Mouse (Mus musculus) spleen, adult 12 weeks (tissue): ENCODE measurements around the gene Grip2.

Source experiments
- DNase-seq: peaks from one replicate; pipeline ENCODE4 v3.0.0; 2022; ENCODE audit warnings: low spot score

Gene Grip2

GRCm38 (mm10) chr6:91728939-91729619 lies 98.0 kb downstream of the Grip2 start:
- no peak for DNase-seq

GRCm38 (mm10) chr6:91727361-91727760 lies 99.7 kb downstream of the Grip2 start:
- no peak for DNase-seq

- no peak for DNase-seq
Measured at GRCm38 (mm10) chr6:91721215-91721701, 105.8 kb downstream of the Grip2 start.

DNA sequence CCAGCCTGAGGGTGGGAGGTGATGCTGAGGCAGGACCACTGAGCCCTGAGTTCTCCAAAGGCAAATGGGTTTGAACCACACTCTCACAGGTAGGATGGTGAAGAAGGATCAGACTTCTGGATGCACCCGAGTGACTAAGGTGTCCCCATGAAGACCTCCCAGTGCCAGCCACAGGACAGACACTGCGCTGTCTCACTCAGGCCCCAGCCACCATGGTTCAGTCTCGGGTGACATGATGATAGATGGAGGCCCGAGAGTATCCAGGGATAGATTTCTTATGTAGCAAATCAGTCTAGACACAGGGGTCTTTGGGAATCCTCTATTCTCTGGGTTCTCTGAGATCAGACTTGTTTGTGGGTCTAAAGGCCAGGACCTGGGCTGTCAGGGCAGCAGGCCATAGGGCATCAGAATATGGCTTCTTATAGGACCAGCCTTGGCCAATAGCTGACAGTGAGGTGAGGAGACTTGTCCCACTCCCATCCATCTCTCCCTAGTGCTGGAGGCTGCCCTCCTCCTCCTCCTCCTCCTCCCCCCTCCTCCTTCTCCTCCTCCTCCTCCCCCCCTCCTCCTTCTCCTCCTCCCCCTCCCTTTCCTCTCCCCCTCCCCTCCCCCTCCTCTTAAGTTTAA lies 106.3 kb downstream of the Grip2 start:
- DNase-seq = no peak

DNA sequence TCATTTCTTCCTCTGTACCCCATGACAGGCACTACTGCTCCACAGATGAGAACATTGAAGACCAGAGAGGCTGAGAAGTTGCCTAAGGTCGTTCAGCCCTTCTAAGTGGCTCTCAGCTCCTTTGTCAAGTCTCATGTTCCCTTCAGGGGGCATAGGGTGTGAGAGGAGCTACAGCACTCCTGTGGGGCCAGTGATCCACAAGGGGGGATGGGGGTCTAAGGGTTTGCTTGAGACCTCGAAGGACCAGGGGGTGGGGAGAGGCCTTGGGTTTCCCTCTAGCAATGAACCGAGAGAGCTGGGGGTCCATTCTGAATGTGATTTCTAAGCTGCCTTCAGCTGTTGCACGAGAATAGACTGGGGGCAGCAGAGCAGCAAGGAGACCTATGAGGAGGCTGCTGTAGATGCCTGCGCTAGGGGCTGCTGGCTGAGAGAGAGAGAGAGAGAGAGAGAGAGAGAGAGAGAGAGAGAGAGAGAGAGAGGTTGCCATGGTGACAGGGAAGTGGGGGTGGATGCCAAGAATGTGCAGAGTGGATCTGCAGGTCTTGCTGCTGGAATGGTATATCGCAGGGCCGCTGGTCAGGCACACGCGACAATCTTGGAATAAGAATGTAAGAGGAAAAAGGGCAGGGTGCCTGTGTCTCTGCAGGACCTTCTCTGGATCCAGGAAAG lies 107.1 kb downstream of the Grip2 start:
- no peak for DNase-seq

DNA sequence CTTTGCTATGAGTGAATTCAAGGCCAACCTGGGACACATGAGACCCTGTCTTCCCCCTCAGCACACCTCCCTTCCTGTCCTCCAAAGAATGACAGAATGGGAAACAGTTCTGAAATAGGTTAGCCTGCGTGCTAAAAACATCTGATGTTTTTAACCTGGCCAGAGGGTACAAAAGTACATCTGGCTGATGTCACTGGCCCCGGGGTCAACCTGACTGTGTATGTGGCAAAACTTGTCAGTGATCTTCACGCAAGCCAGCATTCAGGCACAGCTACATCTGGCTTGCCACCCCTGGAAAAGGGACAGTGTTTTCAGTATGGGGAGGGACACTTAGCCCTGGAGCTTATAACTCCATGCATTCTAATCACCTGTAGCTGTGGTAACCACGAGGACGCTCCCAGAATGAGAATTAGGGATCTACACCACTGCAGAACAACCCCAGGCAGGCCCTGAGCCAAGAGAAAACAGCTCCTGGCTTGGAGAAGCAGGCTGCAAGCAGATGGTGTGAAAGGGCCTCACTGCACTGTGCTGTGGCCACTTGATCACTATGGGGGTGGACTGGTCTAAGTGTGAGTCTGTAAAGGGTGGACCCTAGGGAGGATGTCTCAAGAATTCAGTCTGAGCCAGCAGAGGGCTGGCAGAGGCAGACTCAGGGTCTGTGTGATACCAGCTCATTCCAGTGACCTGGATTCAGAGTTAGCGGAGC lies 107.9 kb downstream of the Grip2 start:
- DNase-seq = no peak

DNA sequence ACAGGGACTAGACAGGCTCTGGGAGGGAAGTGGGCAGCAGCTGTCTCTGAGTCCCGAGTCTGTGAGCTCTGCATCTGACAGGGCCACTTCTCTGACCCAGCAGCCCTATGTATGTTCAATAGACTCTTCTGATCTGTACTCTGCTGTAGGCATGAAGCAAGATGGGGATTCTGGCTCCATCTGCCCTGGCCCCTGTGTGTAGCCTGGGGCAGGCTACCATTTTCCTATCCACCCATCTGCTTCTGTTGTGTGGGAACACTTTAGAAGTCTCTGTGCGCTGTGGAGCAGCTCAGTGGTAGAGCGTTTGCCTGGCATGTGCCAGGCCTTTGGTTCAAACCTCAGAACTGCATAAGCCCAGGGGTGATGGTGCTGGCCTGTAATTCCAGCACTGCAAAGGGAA lies 108.4 kb downstream of the Grip2 start:
- DNase-seq = no peak

DNA sequence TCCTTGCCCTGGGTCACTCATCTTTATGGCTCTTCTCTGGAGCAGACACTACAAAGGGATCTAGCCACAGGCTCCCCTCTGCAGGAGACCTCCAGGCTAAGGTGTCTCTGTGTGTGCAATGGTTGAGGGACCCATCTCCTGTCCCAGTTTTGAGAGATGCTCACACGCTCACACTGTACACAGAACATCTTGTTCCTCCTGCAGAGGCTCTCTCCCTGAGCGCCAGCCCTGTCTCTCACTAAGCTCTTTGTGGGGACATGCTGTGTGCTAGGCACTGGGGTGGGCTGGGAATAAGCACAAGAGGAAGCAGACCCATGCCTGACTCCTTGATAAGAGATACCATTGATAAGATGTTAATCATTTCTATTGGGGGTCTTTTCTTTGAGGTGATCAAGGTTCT lies 109.0 kb downstream of the Grip2 start:
- no peak for DNase-seq

GRCm38 (mm10) chr6:91715988-91716810 lies 110.9 kb downstream of the Grip2 start:
- no peak for DNase-seq

DNA sequence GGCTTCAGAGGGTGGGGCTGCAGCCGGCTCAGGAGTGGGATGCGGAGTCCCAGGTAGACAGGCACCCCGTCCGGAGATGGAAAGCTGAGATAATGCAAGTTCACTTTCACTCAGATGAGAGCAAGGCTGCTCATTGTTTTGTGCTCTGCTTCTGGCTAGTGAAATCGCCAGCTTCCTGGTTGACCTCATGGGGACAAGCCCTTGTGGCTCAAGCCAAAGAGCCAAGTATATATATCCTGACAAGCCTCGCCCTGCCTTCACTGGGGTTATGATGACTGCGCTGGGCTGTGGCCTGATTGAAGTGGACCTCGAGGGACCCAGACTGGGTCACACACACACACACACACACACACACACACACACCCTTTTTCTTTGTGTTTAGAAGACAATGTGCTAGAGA lies 112.0 kb downstream of the Grip2 start:
- DNase-seq = no peak

DNA sequence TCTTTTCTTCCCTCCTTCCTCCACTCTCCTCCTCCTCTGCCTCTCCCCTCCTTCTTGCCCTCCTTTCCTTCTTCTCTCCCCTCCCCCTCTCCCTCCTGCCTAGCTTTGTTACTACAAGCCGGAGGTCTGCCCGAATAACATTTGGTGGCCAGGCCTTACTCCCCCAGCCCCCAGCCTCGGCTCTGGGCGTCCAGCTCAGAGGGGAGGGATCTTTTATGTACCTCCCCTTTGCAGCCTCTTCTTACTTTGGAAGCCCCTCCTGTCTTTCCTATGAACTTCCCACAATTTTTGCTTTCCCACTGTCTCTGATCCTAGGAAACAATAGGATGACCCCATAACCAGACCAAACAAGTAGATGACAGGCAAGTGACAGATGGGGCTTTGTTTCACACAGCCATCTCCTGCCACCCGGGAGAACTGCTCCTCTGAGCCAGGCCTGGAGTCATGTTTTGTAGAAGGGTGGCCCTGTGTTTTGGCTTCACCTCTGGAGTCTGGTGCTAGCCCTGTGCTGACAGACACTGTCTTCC lies 113.6 kb downstream of the Grip2 start:
- DNase-seq = no peak

DNA sequence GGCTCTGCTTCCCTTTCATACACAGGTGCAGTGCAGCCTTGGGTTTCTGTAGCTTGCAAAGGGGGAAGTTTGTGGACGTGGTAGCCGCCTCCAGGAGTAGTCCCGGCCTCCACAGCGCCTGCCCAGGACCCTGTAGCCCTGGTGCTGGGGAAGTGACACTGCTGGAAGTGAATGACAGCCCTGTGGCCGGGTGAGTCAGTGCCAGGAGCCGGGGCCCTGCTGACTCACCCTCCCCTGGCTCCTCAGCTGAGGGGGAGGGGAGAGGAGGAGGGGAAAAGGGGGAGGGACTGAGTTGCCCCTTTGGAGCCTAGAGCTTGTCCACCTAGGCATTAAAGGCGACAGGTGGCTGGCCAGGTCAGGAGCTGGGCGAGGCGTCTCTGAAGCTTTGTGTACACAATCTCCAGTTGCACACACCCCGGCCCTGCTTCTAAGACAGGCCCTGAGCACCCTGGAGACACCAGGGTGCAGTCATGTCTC lies 114.2 kb downstream of the Grip2 start:
- DNase-seq = no peak

DNA sequence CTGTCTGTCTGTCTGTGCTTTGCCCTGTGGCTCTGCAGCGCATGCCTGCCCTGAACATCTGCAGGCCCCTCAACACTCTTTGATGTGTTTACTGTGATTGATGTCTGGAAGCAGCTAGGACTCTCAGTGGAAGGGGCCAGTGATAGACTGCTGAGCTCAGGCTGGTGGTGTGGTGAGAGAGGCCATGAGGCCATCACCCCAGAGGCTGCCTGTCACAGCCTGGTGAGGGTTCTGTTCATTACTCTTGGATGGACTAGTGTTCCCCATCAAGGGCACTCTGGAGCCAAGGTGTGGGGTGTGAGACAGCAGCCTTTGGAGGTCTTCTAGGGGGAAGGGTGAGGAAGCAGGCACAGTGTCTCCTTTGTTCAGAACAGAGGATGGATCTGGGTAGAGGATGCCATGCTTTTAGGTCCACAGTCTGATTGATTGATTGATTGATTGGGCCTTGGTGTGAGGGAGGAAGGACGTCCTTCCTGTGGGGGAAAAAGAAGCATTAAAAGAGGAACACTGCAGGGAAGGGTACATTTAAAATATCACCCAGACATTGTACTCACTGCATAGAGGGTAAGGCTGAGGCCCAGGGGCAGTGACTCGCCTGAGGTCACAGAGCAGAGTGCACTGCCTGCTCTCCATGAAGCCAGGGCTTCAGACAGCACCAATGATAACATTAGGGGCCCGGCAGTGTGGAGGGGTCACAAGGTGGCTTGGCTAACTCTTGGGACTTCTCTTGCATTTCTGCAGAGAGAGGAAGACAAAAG lies 114.8 kb downstream of the Grip2 start:
- DNase-seq = no peak
